Mouse (Mus musculus): ENCODE data around the gene Msantd3. TPM values are rescaled to one million over a fixed set of nuclear protein-coding genes. Genes with fewer than 3 reads are reported as not detected.
A peak's percentile ranks its signal among the peaks of the same experiment; 100 is the strongest.

Msantd3 gene
- total RNA-seq, 2 experiments from 2014 or later = 13.9 to 20.1 TPM

DNA sequence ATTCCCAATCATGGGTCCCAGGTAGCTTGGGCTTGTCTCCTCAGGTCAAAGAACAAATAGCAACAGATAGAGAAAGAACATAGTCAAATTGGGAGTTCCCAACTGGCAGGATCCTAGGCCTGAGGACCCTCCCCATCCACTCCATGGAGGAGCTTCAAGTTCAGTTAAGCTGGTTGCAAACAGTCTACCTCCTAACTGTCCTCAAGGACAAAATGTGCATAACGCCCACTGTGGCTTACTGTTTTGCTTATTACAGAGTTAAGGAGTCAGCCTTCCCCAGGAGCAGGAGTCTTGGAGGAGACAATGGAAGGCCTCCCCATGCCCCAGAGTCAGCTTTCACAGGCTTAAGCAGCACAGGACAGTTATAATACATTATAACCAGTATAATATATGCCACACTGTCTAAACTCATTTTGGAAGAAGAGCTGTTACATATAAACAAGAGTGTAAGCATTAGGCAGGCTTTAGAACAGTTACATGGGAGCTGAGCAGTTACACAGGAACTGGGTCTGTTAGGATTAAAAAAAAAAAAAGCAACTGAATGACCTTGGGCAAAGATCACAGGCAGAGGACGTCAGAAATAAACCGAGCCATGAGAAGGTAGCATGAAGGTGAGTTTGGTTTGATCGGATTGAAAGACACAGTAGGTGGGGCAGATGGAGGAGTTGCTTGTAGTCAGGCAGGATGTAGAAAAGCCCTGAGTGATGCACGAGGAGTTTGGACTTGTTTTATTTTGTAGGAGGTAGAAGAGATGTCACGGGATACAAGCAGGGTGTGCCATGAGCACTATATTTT, 3.5 kb downstream of the Msantd3 start:
- no peak for DNase-seq

DNA sequence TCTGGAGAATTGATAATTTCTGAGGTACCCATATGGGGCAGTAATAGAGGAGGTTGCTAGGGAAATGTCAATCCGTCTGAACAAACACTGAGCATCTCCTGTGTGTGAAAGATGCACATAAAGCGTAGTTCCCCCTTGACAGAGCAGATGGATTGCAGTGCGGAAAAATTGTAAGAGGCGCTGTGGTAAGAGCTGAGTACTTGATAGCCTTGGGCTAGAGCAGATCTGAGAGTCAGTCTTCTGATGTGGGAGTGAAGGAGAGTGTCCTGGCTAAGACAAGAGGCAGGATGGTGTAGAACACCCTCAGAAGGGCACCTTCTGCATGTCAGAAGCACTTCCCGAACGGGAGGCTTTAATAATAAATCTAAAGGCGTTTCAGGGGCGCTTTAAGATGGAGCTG, 4.4 kb downstream of the Msantd3 start:
- H3K27ac ChIP-seq = no peak overlapping the region
- DNase-seq = no peak
- intact Hi-C loops (cut with DNase I) = loop anchor here (5.0 to 10.0 kb wide), 2 partner anchors 138 to 499 kb away; partner anchors contain the start of gene Nr4a3
- TF ChIP-seq CTCF (IDR thresholded peaks at IDR 0.05) = no peak
- no peak overlapping the region for H3K4me3 ChIP-seq

More for the DNA sequence above, 3.5 kb downstream of the Msantd3 start:
- intact Hi-C loops (cut with DNase I) = loop anchor here (5.0 to 10.0 kb wide), 2 partner anchors 139 to 498 kb away; partner anchors contain the start of gene Nr4a3
- Histone ChIP-seq H3K4me3 (no peak overlapping the region), H3K27ac (no peak overlapping the region)
- TF ChIP-seq CTCF (IDR thresholded peaks at IDR 0.05) = no peak

DNA sequence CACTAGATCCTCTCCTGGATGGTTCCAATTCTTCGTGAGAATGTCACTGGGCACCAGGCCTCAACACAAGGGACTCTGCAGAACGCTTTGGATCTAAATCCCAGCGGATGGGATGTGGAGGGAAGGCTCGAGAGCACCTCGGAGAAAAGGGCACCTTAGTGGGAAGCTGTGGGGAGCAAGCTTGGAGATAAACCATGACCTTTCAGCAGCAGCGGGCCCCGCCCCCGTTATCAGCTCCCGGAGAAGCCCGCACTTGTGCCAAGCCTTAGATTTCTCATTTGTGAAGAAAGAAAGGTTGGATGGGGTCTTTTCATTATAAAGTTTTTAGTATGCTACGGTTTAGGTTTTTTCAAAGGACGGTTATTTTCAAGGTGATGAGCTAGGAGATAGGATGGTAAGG, 6.2 kb downstream of the Msantd3 start:
- intact Hi-C loops (cut with DNase I) = loop anchor here (5.0 to 10.0 kb wide), 2 partner anchors 74 to 501 kb away; partner anchors contain the start of genes Nr4a3 and Tex10
- H3K27ac ChIP-seq = peak overlapping the region; percentile 46; the same call in 1 of the 2 replicates
- no peak overlapping the region for H3K4me3 ChIP-seq
- no peak for TF ChIP-seq CTCF (IDR thresholded peaks at IDR 0.05)
- DNase-seq = no peak

DNA sequence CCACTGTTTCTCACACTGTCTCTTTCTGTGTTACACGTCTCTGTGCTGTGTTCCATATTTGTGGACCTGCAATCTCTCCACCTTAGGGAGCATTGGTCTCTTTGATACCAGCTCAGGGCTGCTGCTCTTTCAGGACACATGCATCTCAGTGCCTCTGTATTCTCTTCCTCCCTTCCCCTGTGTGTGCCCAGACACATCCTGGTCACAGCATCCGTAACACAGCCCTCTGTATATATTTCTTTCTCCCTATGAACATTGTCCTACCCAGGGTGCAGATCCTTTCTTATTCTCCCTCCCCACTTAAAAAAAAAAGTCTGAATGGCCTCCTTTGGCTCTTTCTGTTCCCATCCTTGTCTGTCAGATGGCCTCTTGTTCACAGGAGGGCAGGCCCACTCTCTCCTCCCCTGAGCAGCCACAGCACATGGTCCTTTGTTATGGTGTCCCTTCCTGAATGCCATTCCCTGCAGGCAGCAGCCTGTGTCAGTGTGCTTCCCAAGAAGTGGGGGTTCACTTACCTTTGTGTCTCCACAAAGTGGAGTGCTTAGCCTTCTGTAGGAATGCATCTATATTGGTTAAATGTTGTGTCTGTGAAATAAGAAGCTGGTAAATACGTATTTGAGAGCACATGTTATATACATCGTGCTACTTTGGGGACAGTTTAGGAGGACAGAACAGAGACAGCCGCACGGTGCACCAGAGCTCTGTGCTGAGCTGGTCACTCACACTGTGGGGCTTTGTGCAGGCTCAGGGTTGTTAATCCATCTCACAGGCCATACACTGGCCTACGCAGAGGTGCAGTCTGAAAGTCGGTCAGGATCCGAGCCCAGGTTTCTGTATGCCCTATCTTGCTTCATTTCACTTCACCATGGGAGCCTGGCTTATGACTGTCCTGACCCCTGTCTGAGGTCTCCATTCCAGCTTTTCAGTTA, 7.1 kb downstream of the Msantd3 start:
- DNase-seq = no peak
- no peak for TF ChIP-seq CTCF (IDR thresholded peaks at IDR 0.05)

DNA sequence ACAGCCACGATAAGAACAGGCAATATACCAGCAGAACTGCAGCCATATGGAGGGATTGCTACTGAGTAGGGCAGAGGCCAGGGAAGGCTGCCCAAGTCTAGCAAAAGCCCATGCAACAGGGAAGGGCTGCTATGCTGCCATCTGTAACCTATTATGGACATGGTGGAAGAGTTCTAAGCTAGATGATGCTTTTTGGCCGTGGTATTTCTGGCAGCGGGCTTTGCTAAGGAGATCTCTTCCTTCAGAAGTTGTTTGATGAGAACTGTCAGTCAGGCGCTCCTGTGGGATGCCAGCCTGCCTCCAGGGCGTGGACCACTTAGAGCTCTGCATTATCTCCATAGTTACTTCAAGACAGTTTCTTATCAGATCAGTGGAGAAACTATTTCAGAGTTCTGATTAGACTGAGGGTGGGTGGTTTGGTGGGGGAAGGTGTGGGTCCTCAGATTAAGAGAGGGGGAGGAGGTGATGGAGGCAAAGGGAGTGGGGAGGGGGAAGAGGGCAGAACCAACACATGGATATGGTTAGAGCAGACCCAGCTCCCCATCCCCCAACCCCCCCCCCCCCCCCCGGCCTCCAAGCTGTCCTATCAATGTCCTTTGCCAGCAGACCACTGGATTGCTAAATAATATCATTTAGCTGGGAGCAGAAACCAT, 8.8 kb downstream of the Msantd3 start:
- intact Hi-C loops (cut with DNase I) = loop anchor here (5.0 to 10.0 kb wide), 2 partner anchors 76 to 504 kb away; partner anchors contain the start of genes Nr4a3 and Tex10
- no peak for TF ChIP-seq CTCF (IDR thresholded peaks at IDR 0.05)
- no peak for DNase-seq
- Histone ChIP-seq H3K4me3 (no peak overlapping the region), H3K27ac (no peak overlapping the region)

More for the DNA sequence above, 7.1 kb downstream of the Msantd3 start:
- no peak overlapping the region for H3K4me3 ChIP-seq
- intact Hi-C loops (cut with DNase I) = loop anchor here (5.0 to 10.0 kb wide), 2 partner anchors 75 to 502 kb away; partner anchors contain the start of genes Nr4a3 and Tex10
- no peak overlapping the region for H3K27ac ChIP-seq

DNA sequence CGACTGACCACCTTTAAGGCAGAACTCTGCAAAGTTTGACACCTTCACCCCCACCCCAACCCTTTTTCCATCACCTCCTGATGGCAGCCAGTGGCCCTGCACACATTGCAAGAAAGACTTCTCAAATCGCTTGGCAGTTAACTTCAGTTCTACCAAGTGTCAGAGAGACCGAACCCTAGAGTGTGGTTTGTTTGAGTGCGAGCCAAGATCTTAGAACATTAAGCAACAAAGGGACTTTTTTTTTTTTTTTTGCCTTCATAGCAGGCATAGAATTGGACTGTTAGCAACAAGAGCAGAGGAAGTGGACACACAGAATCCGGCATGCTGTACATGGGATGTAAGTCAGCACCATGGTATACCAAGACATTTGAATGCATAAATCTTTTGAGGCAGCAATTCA, 9.9 kb downstream of the Msantd3 start:
- DNase-seq = no peak
- no peak overlapping the region for H3K4me3 ChIP-seq
- TF ChIP-seq CTCF (IDR thresholded peaks at IDR 0.05) = no peak
- intact Hi-C loops (cut with DNase I) = loop anchor here (5.0 to 10.0 kb wide), 2 partner anchors 77 to 505 kb away; partner anchors contain the start of genes Nr4a3 and Tex10
- H3K27ac ChIP-seq = no peak overlapping the region

DNA sequence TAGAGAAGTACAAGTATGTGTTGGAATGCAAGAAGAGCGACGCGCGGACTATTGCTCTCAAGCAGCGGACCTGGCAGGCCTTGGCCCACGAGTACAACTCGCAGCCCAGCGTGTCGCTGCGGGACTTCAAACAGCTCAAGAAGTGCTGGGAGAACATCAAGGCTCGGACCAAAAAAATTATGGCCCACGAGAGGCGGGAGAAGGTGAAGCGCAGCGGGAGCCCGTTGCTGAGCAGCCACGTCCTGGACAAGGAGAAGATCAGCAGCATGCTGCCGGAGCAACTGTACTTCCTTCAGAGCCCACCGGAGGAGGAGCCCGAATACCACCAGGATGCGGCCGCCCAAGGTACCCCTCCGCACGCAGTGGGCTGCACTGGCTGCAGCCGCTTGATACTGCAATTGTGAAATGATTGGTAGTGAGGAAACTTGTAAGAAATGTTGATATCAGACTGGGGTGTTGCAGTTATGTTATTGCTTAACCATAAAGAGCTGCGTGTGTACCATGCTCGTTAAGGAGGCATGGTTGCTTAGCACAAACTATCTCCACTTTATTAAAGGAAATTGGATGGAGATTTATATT, 12.8 kb downstream of the Msantd3 start:
- no peak overlapping the region for H3K27ac ChIP-seq
- H3K4me3 ChIP-seq = no peak overlapping the region
- intact Hi-C loops (cut with DNase I) = no loop called here
- no peak for TF ChIP-seq CTCF (IDR thresholded peaks at IDR 0.05)
- no peak for DNase-seq

DNA sequence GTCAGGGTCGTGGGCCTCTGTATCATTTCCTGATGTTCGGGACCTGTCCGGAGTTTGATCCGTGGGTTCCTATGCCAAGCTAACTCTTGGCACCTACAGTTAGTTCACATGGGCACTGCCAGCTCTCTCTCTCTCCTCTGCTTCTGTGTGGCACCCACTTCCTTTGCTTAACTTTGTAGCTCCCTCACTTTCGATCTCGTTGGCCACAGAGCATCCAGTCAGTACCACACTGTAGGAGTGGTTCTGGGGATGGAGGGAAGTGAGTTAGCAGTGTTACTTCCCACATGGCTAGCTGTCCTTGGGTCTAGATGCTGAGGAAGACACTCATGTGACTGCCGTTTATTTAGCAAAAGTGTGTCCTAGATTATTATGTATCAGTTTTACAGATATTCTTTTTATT, 14.4 kb downstream of the Msantd3 start:
- no peak for DNase-seq
- no peak for TF ChIP-seq CTCF (IDR thresholded peaks at IDR 0.05)
- intact Hi-C loops (cut with DNase I) = no loop called here

DNA sequence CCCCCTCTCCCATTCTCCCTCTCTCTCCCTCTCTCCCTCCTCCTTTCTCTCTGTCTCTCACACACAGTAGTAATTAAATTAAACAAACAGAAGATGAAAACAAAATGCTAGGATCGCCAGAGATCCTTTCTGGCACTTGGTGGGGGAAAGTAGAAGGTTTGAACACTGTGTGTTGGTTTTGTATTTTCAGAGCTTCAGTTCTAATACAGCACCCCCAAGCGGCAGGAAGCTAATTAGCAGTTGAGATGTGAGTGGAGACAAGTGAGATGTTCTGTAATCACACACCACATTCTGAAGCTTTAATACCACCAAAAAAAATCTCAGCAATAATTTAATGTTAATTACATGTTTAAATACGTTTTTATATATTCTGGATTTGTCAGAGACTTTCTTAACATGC, 16.0 kb downstream of the Msantd3 start:
- intact Hi-C loops (cut with DNase I) = no loop called here
- TF ChIP-seq CTCF (IDR thresholded peaks at IDR 0.05) = peak; percentile 75
- peak; percentile 54 for DNase-seq

More for the DNA sequence above, 14.4 kb downstream of the Msantd3 start:
- no peak overlapping the region for H3K4me3 ChIP-seq
- H3K27ac ChIP-seq = no peak overlapping the region

DNA sequence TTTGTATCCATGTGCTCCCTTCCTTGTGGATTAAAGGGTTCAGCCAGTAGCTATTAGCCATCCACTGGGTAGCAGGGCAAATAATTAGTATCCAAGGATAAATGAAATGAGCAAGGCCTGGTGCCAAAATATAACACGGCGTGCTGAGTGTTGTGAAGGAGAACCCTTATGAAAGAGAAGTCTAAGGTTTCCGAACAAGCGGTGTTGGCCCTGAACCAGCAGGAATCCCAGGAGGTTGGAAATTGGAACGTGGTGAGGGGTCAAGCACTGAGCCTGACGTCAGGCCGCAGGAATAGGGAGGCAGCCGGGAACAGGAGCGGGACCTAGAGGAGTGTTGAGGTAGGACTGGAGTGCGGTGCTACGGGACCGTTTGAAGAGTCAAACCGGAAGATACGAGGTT, 19.9 kb downstream of the Msantd3 start:
- Histone ChIP-seq H3K27ac (no peak overlapping the region), H3K4me3 (no peak overlapping the region)
- DNase-seq = peak; percentile 50
- intact Hi-C loops (cut with DNase I) = no loop called here
- no peak for TF ChIP-seq CTCF (IDR thresholded peaks at IDR 0.05)

More for the DNA sequence above, 16.0 kb downstream of the Msantd3 start:
- Histone ChIP-seq H3K27ac (no peak overlapping the region), H3K4me3 (no peak overlapping the region)

DNA sequence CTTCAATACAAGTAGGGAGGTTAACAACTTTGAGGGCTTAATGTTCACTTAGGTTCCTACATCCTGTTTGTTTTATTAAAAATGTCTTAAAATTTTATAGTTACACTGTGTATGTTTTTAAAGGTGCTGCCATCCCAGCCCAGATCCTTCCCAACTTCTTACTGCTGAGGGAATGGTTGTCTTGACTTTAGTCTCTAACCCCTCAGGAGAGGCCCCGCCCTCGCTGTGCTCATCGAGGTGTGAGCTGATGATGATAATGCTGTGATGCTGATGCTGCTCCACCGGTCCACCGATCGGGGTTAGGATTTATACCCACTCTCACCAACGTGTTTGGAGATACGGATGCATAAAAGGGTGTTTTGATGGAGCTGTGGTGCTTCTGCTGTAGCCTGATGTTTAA, 22.1 kb downstream of the Msantd3 start:
- H3K4me3 ChIP-seq = no peak overlapping the region
- H3K27ac ChIP-seq = no peak overlapping the region
- no peak for TF ChIP-seq CTCF (IDR thresholded peaks at IDR 0.05)
- no peak for DNase-seq
- intact Hi-C loops (cut with DNase I) = no loop called here

DNA sequence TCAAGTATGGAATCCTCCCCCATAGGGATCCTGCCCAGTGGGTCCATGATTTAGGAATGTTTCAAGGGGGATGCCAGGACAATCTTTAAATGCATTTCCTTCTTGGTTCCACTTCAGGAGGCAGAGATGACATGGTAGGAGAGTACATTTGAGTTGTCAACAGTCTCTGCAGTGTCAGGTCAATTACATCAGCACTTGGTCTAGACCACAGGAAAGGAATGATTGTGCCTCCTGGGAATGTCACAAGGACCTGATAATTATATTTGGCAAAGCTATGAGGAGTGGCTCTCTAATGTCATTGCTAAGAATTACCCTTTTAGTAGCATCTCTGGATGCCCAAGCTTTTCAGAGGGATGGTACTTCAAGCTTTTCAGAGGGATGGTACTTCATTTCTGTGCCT, 25.2 kb downstream of the Msantd3 start:
- Histone ChIP-seq H3K27ac (no peak overlapping the region), H3K4me3 (no peak overlapping the region)
- no peak for DNase-seq
- intact Hi-C loops (cut with DNase I) = no loop called here
- no peak for TF ChIP-seq CTCF (IDR thresholded peaks at IDR 0.05)
